Mouse (Mus musculus) embryonic facial prominence, embryonic 10.5 days (tissue): ENCODE results near the gene Timm8a1. TPM values are rescaled to one million over a fixed set of nuclear protein-coding genes. Genes with fewer than 3 reads are reported as not detected.
A peak's percentile ranks its signal among the peaks of the same experiment; 100 is the strongest.
"Not testable (repeated sequence)": the region's sequence is repeated elsewhere in the genome, so short reads cannot be mapped to it uniquely, and the experiment has no call there.

Experiments used
- DNase-seq: peaks from one replicate; pipeline ENCODE4 v3.0.0-alpha.2; 2017; ENCODE audit warnings: low spot score
- H3K27ac ChIP-seq: fragments of 300-500 bp; sonication (generic); replicated peaks from 2 replicates; pipeline ENCODE4 v1.5.1; 2016; ENCODE audit warnings: mild to moderate bottlenecking
- H3K27me3 ChIP-seq: fragments of 300-500 bp; sonication (generic); replicated peaks from 2 replicates; pipeline ENCODE4 v1.6.1; 2016; ENCODE audit warnings: low read depth, mild to moderate bottlenecking; ENCODE audit not compliant: poor library complexity, severe bottlenecking
- H3K36me3 ChIP-seq: fragments of 300-500 bp; sonication (generic); replicated peaks from 2 replicates; pipeline ENCODE4 v1.6.1; 2016; ENCODE audit warnings: mild to moderate bottlenecking, moderate library complexity
- H3K4me1 ChIP-seq: fragments of 300-500 bp; sonication (generic); 2 replicates; pipeline ENCODE4 v1.6.1; 2016
- H3K4me3 ChIP-seq: fragments of 300-500 bp; sonication (generic); 2 replicates; pipeline ENCODE4 v1.5.1; 2016; ENCODE audit warnings: mild to moderate bottlenecking, moderate library complexity
- H3K9me3 ChIP-seq: fragments of 300-500 bp; sonication (generic); 2 replicates; pipeline ENCODE4 v1.6.1; 2016; ENCODE audit warnings: mild to moderate bottlenecking
- WGBS: fragments of 180-500 bp; shearing (Covaris S2); methylation state at CpG from one replicate; pipeline ENCODE4 v1.1.7; 2016; 5-methylcytosine and 5-hydroxymethylcytosine counted together
- polyA plus RNA-seq: library from polyadenylated mRNA; unstranded; fragments of >200 nt; fragmentation: Nextera tagmentation; extraction: Ambion mirVana; gene quantifications from 2 replicates; pipeline ENCODE4 v1.2.1, GENCODE M21; 2016

Gene Timm8a1
- polyA plus RNA-seq, 1 experiment from 2014 or later: 97.4 TPM

- no peak overlapping the region for H3K27ac ChIP-seq
Measured at GRCm38 (mm10) chrX:134564326-134564725, 22.7 kb upstream of the Timm8a1 start.

DNA sequence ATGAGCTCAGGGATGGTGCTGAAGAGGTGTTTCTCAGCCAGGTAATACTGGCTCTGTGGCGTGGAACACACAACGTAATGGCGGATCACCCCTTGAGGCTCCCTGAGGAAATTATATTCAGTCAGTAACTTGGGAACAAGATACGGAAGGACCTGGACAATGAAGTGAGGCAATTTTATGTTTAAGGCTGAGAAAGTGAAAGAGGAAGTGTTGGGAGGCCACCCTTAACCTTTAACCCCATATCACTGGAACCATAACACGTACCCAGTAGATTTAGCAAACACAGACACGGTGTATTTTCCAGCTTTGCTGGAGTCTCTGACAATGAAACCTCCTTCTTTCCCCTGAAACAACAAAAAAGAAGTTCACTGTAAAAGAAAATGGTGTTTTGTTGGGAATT, 12.8 kb upstream of the Timm8a1 start:
- H3K27me3 ChIP-seq: no peaks in the 10 kb centered on the region
- H3K4me1 ChIP-seq: no peaks in the 10 kb centered on the region
- no peaks in the 10 kb centered on the region for H3K36me3 ChIP-seq
- no peak overlapping the region for H3K27ac ChIP-seq
- WGBS: 67% methylated on average over 6 of the region's 6 CpGs
- no peak for DNase-seq
- no peaks in the 10 kb centered on the region for H3K9me3 ChIP-seq
- H3K4me3 ChIP-seq: no peak overlapping the region

More at GRCm38 (mm10) chrX:134564326-134564725, 22.7 kb upstream of the Timm8a1 start:
- no peaks in the 10 kb centered on the region for H3K9me3 ChIP-seq
- H3K4me3 ChIP-seq: no peak overlapping the region
- peaks cover 15% of the 10 kb centered on the region for H3K27me3 ChIP-seq
- 88% methylated on average over 4 of the region's 4 CpGs for WGBS
- H3K36me3 ChIP-seq: no peaks in the 10 kb centered on the region
- H3K4me1 ChIP-seq: no peaks in the 10 kb centered on the region
- DNase-seq: no peak

DNA sequence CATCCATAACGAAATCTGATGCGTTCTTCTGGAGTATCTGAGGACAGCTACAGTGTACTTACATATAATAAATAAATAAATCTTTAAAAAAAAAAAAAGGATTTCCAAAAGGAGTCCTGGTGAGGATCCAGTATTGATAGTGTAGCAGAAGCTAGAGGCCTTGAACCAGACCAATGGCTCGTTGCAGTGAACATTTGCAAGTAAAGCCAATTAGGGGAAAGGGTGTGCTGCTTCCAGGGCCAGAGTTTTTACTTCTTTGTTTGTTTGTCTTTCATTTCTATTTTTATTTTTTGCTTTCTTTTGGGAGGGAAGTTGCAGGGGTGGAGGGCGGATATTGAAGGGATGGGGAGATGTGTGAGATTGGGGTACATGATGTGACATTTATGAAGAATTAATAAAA, 11.7 kb upstream of the Timm8a1 start:
- Histone ChIP-seq H3K4me1 (no peaks in the 10 kb centered on the region), H3K4me3 (no peak overlapping the region), H3K27me3 (no peaks in the 10 kb centered on the region), H3K27ac (no peak overlapping the region), H3K36me3 (no peaks in the 10 kb centered on the region), H3K9me3 (no peaks in the 10 kb centered on the region)
- DNase-seq: no peak
- WGBS: 87% methylated on average over 4 of the region's 4 CpGs

DNA sequence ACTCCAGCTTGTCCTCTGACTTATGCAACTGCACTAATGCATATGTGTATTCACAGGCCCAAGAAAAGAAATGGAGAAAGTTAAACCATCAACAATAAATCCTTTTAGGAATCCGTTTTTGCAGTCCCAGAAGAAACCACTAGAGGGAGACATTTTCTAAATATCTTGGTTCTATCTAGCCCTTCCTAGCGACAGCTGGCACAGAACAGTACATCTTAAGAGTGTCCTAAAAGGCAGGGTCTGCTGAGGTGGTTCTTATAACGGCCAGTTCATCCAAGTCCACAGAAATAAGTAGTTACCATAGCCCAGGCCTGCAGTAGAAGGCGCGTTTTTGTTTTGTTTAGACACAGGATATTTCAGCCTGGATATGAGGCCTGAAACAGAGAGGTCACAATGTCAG, 9.2 kb upstream of the Timm8a1 start:
- H3K27ac ChIP-seq: no peak overlapping the region
- WGBS: 14% methylated on average over 5 of the region's 5 CpGs
- H3K27me3 ChIP-seq: no peaks in the 10 kb centered on the region
- H3K36me3 ChIP-seq: no peaks in the 10 kb centered on the region
- no peak for DNase-seq
- H3K4me1 ChIP-seq: no peaks in the 10 kb centered on the region
- no peak overlapping the region for H3K4me3 ChIP-seq
- H3K9me3 ChIP-seq: no peaks in the 10 kb centered on the region

- Histone ChIP-seq H3K27ac (no peak overlapping the region), H3K4me1 (no peaks in the 10 kb centered on the region), H3K27me3 (no peaks in the 10 kb centered on the region), H3K9me3 (no peaks in the 10 kb centered on the region), H3K36me3 (no peaks in the 10 kb centered on the region), H3K4me3 (no peak overlapping the region)
- WGBS: 95% methylated on average over 4 of the region's 4 CpGs
- no peak for DNase-seq
Measured at GRCm38 (mm10) chrX:134547330-134547729, 5.7 kb upstream of the Timm8a1 start.

DNA sequence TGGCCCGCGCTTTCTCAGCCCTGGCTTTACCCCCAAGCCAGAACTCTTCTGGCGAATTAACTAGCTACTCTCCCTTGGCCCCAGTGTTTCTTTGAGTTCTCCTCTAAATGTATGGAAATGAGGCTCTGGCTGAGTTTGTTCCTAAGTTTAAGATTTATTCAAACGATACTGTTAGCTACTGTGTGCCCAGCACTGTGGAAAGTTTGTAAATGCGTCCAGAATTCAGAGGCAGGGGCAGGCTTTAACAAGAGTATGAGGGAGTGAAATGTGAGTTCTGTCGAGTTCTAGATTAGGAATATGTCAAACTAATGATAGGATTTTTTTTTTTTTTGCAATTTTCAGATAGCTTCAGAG, 267 bp upstream of the Timm8a1 start:
- 18% methylated on average over 6 of the region's 6 CpGs for WGBS

DNA sequence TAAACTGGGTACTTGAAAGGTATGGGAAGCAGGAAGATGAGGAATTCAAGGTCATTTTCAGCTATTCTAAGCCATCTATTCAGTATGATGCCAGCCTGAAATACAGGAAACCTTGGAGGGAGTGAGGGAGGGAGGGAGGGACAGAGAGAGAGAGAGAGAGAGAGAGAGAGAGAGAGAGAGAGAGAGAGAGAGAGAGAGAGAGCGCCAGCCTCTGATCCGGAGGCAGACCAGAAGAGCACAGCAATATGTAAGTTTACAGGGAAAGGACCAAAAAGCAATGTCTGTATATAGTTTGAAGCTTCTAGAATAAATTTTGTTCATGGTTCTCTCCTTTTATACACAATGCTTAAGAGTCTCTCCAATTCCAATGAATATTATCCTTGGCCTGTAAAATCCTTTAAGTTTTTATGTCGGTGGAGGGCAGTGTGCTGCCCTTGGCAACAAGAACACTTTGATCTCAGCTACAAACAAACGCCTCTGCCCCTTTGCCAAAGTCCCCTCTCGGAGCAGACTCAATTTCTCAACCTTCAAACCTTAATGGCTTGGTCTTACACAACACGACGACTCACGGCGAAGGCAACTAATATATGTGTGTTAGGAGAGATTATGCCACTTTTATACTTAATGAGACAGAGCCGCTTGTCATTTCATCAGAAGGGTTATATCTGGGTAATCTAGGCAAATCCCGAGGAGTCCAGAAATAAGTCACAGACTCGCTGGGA, 1.1 kb downstream of the Timm8a1 start:
- DNase-seq: peak; percentile 11
- H3K4me3 ChIP-seq: peak overlapping the region; percentile 70
- H3K27me3 ChIP-seq: no peaks in the 10 kb centered on the region
- 35% methylated on average over 12 of the region's 12 CpGs for WGBS
- no peaks in the 10 kb centered on the region for H3K4me1 ChIP-seq
- peaks cover 17% of the 10 kb centered on the region for H3K36me3 ChIP-seq
- no peaks in the 10 kb centered on the region for H3K9me3 ChIP-seq
- H3K27ac ChIP-seq: peak overlapping the region; percentile 83

More for the DNA sequence above, 267 bp upstream of the Timm8a1 start:
- DNase-seq: no peak
- Histone ChIP-seq H3K27ac (peak overlapping the region; percentile 90), H3K9me3 (no peaks in the 10 kb centered on the region), H3K27me3 (no peaks in the 10 kb centered on the region), H3K4me3 (peak overlapping the region; percentile 70), H3K4me1 (no peaks in the 10 kb centered on the region), H3K36me3 (peaks cover 4% of the 10 kb centered on the region; the same call in 1 of the 2 replicates)

DNA sequence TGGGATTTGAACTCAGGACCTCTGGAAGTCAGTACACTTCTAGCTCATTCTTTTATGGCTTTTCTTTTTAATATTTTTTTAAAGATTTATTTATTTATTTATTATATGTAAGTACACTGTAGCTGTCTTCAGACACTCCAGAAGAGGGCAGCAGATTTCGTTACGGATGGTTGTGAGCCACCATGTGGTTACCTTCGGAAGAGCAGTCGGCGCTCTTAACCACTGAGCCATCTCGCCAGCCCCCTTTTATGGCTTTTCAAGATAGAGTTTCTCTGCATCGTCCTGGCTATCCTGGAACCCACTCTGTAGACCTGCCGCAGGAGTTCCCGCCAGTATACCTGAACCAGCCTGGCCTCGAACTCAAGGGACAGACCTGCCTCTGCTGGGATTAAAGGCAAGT, 1.9 kb downstream of the Timm8a1 start:
- not testable (repeated sequence) for H3K27ac ChIP-seq, H3K27me3 ChIP-seq, H3K9me3 ChIP-seq, H3K4me1 ChIP-seq, DNase-seq
- peak overlapping the region; percentile 70 for H3K4me3 ChIP-seq
- 83% methylated on average over 10 of the region's 10 CpGs for WGBS
- peaks cover 23% of the 10 kb centered on the region for H3K36me3 ChIP-seq

GRCm38 (mm10) chrX:134533346-134533745, 8.3 kb downstream of the Timm8a1 start:
- peaks cover 23% of the 10 kb centered on the region for H3K36me3 ChIP-seq
- H3K4me1 ChIP-seq: no peaks in the 10 kb centered on the region
- H3K4me3 ChIP-seq: no peak overlapping the region
- H3K9me3 ChIP-seq: no peaks in the 10 kb centered on the region
- no peak for DNase-seq
- 81% methylated on average over 2 of the region's 2 CpGs for WGBS
- no peaks in the 10 kb centered on the region for H3K27me3 ChIP-seq
- no peak overlapping the region for H3K27ac ChIP-seq

- H3K9me3 ChIP-seq: no peaks in the 10 kb centered on the region
- H3K4me3 ChIP-seq: no peak overlapping the region
- no peaks in the 10 kb centered on the region for H3K4me1 ChIP-seq
- no peaks in the 10 kb centered on the region for H3K36me3 ChIP-seq
- DNase-seq: no peak
- peaks cover 4% of the 10 kb centered on the region; the same call in 1 of the 2 replicates for H3K27me3 ChIP-seq
- H3K27ac ChIP-seq: no peak overlapping the region
- WGBS: 85% methylated on average over 4 of the region's 4 CpGs
Measured at GRCm38 (mm10) chrX:134525260-134525659, 16.4 kb downstream of the Timm8a1 start.

DNA sequence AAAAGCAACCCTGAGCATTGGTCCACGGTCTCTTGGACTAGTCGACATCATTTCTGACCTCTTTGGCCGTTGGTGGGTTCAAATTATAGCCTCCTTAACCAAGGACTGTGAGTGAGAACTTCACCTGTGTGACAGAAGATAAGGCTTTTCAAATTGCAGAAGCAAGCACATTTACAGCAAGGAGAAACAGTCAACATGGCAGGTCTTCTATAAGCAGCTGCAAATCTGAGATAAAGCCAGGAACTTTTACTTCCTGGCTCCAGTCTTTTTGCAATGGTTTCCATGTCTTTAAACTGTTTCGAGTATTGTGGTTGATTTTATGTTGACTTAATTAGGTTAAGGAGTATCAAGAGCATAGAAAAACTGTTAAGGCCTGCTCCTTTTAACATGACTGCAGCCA, 17.9 kb downstream of the Timm8a1 start:
- Histone ChIP-seq H3K27me3 (peaks cover 4% of the 10 kb centered on the region; the same call in 1 of the 2 replicates), H3K4me1 (no peaks in the 10 kb centered on the region), H3K9me3 (no peaks in the 10 kb centered on the region), H3K4me3 (no peak overlapping the region), H3K27ac (no peak overlapping the region), H3K36me3 (no peaks in the 10 kb centered on the region)
- 83% methylated on average over 4 of the region's 4 CpGs for WGBS
- DNase-seq: no peak

- Histone ChIP-seq H3K4me3 (no peak overlapping the region), H3K4me1 (no peaks in the 10 kb centered on the region), H3K9me3 (no peaks in the 10 kb centered on the region), H3K36me3 (no peaks in the 10 kb centered on the region), H3K27ac (no peak overlapping the region), H3K27me3 (0 out of 2 replicates have a peak, but pooled peaks cover 1% of the 10 kb centered on the region)
- DNase-seq: no peak
- 45% methylated on average over 2 of the region's 2 CpGs for WGBS
Measured at GRCm38 (mm10) chrX:134509473-134509872, 32.2 kb downstream of the Timm8a1 start.

GRCm38 (mm10) chrX:134507977-134508376, 33.7 kb downstream of the Timm8a1 start:
- no peaks in the 10 kb centered on the region for H3K36me3 ChIP-seq
- no peak for DNase-seq
- H3K4me1 ChIP-seq: no peaks in the 10 kb centered on the region
- 0 out of 2 replicates have a peak, but pooled peaks cover 3% of the 10 kb centered on the region for H3K27me3 ChIP-seq
- H3K27ac ChIP-seq: no peak overlapping the region
- 68% methylated on average over 6 of the region's 6 CpGs for WGBS
- no peaks in the 10 kb centered on the region for H3K9me3 ChIP-seq
- H3K4me3 ChIP-seq: no peak overlapping the region
